Mouse (Mus musculus) heart, adult 2 months (tissue): ENCODE measurements at regions not wholly inside any gene's neighbourhood (a gene's known extent, or its start where the extent isn't known, plus 50 kb on each side); places are given as distances from the start of the nearest gene placed in this dataset.

Experiments
- CTCF ChIP-seq: fragments of 200-600 bp; IDR thresholded peaks from 2 replicates; pipeline ENCODE4 v1.8.1; 2022; ENCODE audit warnings: antibody characterized with exemption, mild to moderate bottlenecking, moderate library complexity
- EP300 ChIP-seq: fragments of 200-500 bp; IDR thresholded peaks from 2 replicates; pipeline ENCODE4 v1.6.1; 2011; ENCODE audit warnings: low read depth, low read length, control low read depth; ENCODE audit not compliant: insufficient read depth
- POLR2A ChIP-seq: fragments of 200-500 bp; IDR thresholded peaks from 2 replicates; pipeline ENCODE4 v1.6.1; 2011; ENCODE audit warnings: mild to moderate bottlenecking, low read depth, low read length, control low read depth; ENCODE audit not compliant: insufficient read depth

- peak; percentile 67 for TF ChIP-seq CTCF
- no peak for TF ChIP-seq EP300
- no peak for TF ChIP-seq POLR2A
Measured at GRCm38 (mm10) chr1:34700237-34701030, 121.0 kb downstream of the Amer3 start.
